Mouse (Mus musculus): ENCODE measurements around the gene Gpr107. TPM values are rescaled to one million over a fixed set of nuclear protein-coding genes. Genes with fewer than 3 reads are reported as not detected.

The Gpr107 gene
- polyA plus RNA-seq, 1 experiment: 27.9 TPM

- Histone ChIP-seq H3K4me3 (replicated peaks; ENCODE audit: control insufficient read depth, low read depth, low read length) (no peak overlapping the region), H3K27ac (ENCODE audit: control insufficient read depth, insufficient read depth, low read depth, low read length, poor library complexity) (no peak overlapping the region; the same call in 1 of the 2 replicates), H3K4me1 (ENCODE audit: control insufficient read depth, insufficient read depth, low read length) (peaks cover 8% of the 10 kb centered on the region)
- 13% methylated on average over 1 of the region's 1 CpGs for WGBS
- TF ChIP-seq CTCF (IDR thresholded peaks at IDR 0.05; ENCODE audit: control insufficient read depth, insufficient read depth, low read length) (no peak), POLR2A (IDR thresholded peaks at IDR 0.05; ENCODE audit: borderline replicate concordance, control insufficient read depth, low read depth, low read length) (no peak)
Measured at GRCm38 (mm10) chr2:31144901-31145300, 7.2 kb upstream of the Gpr107 start.

GRCm38 (mm10) chr2:31147054-31147453 lies 5.1 kb upstream of the Gpr107 start:
- no peak overlapping the region for H3K4me3 ChIP-seq (replicated peaks; ENCODE audit: control insufficient read depth, low read depth, low read length)
- H3K27ac ChIP-seq (ENCODE audit: control insufficient read depth, insufficient read depth, low read depth, low read length, poor library complexity): peak overlapping the region; percentile 13; the same call in 1 of the 2 replicates
- TF ChIP-seq CTCF (IDR thresholded peaks at IDR 0.05; ENCODE audit: control insufficient read depth, insufficient read depth, low read length) (no peak), POLR2A (IDR thresholded peaks at IDR 0.05; ENCODE audit: borderline replicate concordance, control insufficient read depth, low read depth, low read length) (no peak)
- H3K4me1 ChIP-seq (ENCODE audit: control insufficient read depth, insufficient read depth, low read length): peaks cover 6% of the 10 kb centered on the region
- WGBS: 44% methylated on average over 7 of the region's 7 CpGs

GRCm38 (mm10) chr2:31150762-31151161 lies 1.4 kb upstream of the Gpr107 start:
- H3K4me1 ChIP-seq (ENCODE audit: control insufficient read depth, insufficient read depth, low read length): peaks cover 2% of the 10 kb centered on the region; the same call in 1 of the 2 replicates
- no peak overlapping the region for H3K4me3 ChIP-seq (replicated peaks; ENCODE audit: control insufficient read depth, low read depth, low read length)
- no peak for TF ChIP-seq POLR2A (IDR thresholded peaks at IDR 0.05; ENCODE audit: borderline replicate concordance, control insufficient read depth, low read depth, low read length)
- TF ChIP-seq CTCF (IDR thresholded peaks at IDR 0.05; ENCODE audit: control insufficient read depth, insufficient read depth, low read length): 0 out of 2 replicates have a peak, but pooled peaks have one; percentile 19
- H3K27ac ChIP-seq (ENCODE audit: control insufficient read depth, insufficient read depth, low read depth, low read length, poor library complexity): no peak overlapping the region

GRCm38 (mm10) chr2:31156846-31157245 lies 4.7 kb downstream of the Gpr107 start:
- WGBS: 72% methylated on average over 3 of the region's 3 CpGs
- no peak overlapping the region for H3K27ac ChIP-seq (ENCODE audit: control insufficient read depth, insufficient read depth, low read depth, low read length, poor library complexity)
- no peak overlapping the region for H3K4me3 ChIP-seq (replicated peaks; ENCODE audit: control insufficient read depth, low read depth, low read length)
- TF ChIP-seq POLR2A (IDR thresholded peaks at IDR 0.05; ENCODE audit: borderline replicate concordance, control insufficient read depth, low read depth, low read length) (no peak), CTCF (IDR thresholded peaks at IDR 0.05; ENCODE audit: control insufficient read depth, insufficient read depth, low read length) (no peak)
- peaks cover 2% of the 10 kb centered on the region; the same call in 1 of the 2 replicates for H3K4me1 ChIP-seq (ENCODE audit: control insufficient read depth, insufficient read depth, low read length)

GRCm38 (mm10) chr2:31160147-31160920 lies 8.2 kb downstream of the Gpr107 start:
- H3K27ac ChIP-seq (ENCODE audit: control insufficient read depth, insufficient read depth, low read depth, low read length, poor library complexity): no peak overlapping the region
- H3K4me3 ChIP-seq (replicated peaks; ENCODE audit: control insufficient read depth, low read depth, low read length): no peak overlapping the region
- WGBS: 71% methylated on average over 10 of the region's 10 CpGs
- peaks cover 2% of the 10 kb centered on the region; the same call in 1 of the 2 replicates for H3K4me1 ChIP-seq (ENCODE audit: control insufficient read depth, insufficient read depth, low read length)
- TF ChIP-seq CTCF (IDR thresholded peaks at IDR 0.05; ENCODE audit: control insufficient read depth, insufficient read depth, low read length) (no peak), POLR2A (IDR thresholded peaks at IDR 0.05; ENCODE audit: borderline replicate concordance, control insufficient read depth, low read depth, low read length) (no peak)

DNA sequence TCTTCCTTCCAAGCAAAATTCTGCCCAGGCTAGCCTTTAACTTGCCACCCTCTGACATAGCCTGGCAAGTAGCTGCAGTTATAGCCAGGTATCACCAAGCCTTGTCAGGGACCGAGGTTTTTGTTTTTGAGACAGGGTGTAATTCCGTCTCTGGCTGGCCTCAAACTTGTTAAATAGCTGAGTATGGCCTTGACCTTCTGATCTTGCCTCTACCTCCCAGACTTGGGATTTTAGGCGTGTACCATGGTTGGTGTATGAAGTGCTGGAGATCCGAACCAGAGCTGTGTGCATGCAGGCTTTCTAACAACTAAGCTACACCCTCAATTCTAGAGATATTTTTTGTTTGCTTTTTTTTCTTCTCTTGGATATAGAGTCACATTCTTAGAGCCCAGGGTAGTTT lies 9.5 kb downstream of the Gpr107 start:
- Histone ChIP-seq H3K27ac (ENCODE audit: control insufficient read depth, insufficient read depth, low read depth, low read length, poor library complexity) (no peak overlapping the region), H3K4me3 (replicated peaks; ENCODE audit: control insufficient read depth, low read depth, low read length) (no peak overlapping the region), H3K4me1 (ENCODE audit: control insufficient read depth, insufficient read depth, low read length) (peaks cover 2% of the 10 kb centered on the region; the same call in 1 of the 2 replicates)
- TF ChIP-seq POLR2A (IDR thresholded peaks at IDR 0.05; ENCODE audit: borderline replicate concordance, control insufficient read depth, low read depth, low read length) (no peak), CTCF (IDR thresholded peaks at IDR 0.05; ENCODE audit: control insufficient read depth, insufficient read depth, low read length) (no peak)
- WGBS: 85% methylated on average over 4 of the region's 4 CpGs

- H3K4me1 ChIP-seq (ENCODE audit: control insufficient read depth, insufficient read depth, low read length): peaks cover 2% of the 10 kb centered on the region; the same call in 1 of the 2 replicates
- TF ChIP-seq POLR2A (IDR thresholded peaks at IDR 0.05; ENCODE audit: borderline replicate concordance, control insufficient read depth, low read depth, low read length) (no peak), CTCF (IDR thresholded peaks at IDR 0.05; ENCODE audit: control insufficient read depth, insufficient read depth, low read length) (no peak)
- H3K27ac ChIP-seq (ENCODE audit: control insufficient read depth, insufficient read depth, low read depth, low read length, poor library complexity): no peak overlapping the region
- 80% methylated on average over 11 of the region's 11 CpGs for WGBS
- no peak overlapping the region for H3K4me3 ChIP-seq (replicated peaks; ENCODE audit: control insufficient read depth, low read depth, low read length)
Measured at GRCm38 (mm10) chr2:31163361-31164118, 11.4 kb downstream of the Gpr107 start.

GRCm38 (mm10) chr2:31164841-31165455 lies 12.8 kb downstream of the Gpr107 start:
- Histone ChIP-seq H3K4me3 (replicated peaks; ENCODE audit: control insufficient read depth, low read depth, low read length) (no peak overlapping the region), H3K4me1 (ENCODE audit: control insufficient read depth, insufficient read depth, low read length) (peaks cover 3% of the 10 kb centered on the region), H3K27ac (ENCODE audit: control insufficient read depth, insufficient read depth, low read depth, low read length, poor library complexity) (no peak overlapping the region)
- TF ChIP-seq POLR2A (IDR thresholded peaks at IDR 0.05; ENCODE audit: borderline replicate concordance, control insufficient read depth, low read depth, low read length) (no peak), CTCF (IDR thresholded peaks at IDR 0.05; ENCODE audit: control insufficient read depth, insufficient read depth, low read length) (no peak)
- WGBS: 49% methylated on average over 5 of the region's 5 CpGs

Measured in bone marrow, adult 2 months (tissue).